Mouse (Mus musculus): ENCODE results near the gene Cnpy2.
A peak's percentile ranks its signal among the peaks of the same experiment; 100 is the strongest.

The Cnpy2 gene

GRCm38 (mm10) chr10:128368402-128369217, 46.4 kb downstream of the Cnpy2 start, which contains the start of gene Coq10a:
Gene Coq10a, minus strand, starts transcription at chr10:128368997.
- peak; percentile 89 for DNase-seq (ENCODE audit: low spot score)

DNA sequence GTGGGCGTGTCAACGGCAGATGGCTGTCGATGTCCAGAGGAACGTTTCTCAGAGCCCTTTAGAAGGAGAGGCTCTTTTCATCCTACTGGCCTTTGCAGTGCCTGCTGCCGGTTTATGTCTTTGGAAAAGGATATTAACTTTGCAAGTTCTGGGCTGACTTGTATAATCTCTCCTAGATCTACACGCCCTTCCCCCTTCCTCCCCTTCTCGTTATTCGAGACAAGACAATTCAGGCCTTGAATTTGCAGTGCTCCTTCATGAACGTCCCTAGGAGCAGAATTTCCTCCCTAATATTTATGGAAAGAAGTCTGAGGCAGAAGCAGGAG, 46.9 kb downstream of the Cnpy2 start:
- DNase-seq (ENCODE audit: low spot score) = no peak

DNA sequence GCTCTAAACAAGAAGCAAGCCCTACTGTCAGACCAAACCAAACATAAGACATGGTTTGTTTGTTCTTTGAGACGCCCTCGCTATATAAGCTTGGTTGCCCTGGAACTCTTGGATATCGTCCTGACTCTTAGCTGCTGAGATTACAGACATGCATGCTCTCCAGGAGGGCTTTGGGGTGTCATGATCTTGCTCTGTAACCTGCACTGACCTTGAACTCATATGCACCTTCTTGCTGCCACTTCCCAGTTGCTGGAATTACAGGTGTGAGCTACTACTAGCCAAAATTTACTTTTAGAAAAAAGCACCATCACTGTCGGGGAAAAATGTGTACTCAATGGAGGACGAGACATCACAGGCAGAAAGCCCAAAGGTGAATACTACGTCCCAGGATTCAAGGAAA, 47.3 kb downstream of the Cnpy2 start:
- DNase-seq (ENCODE audit: low spot score) = no peak

DNA sequence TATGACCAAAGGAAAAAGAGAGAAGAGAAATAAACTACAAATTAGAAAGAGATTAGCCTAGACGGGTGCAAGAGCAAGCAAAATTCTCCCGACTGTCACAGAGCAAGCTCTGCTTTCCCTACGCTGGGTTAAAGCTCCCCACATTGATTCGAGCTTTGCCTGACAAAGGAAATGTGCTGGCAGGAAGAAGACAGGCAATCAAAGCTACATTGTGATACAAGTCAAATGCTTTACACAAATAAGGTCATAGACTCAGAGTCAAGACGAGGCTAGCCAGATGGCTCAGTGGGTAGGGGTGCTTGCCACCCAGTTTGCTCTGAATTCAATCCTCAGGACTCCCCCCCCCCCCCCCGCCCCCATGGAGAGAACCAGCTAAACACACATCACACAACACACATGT, 47.8 kb downstream of the Cnpy2 start:
- no peak for DNase-seq (ENCODE audit: low spot score)

DNA sequence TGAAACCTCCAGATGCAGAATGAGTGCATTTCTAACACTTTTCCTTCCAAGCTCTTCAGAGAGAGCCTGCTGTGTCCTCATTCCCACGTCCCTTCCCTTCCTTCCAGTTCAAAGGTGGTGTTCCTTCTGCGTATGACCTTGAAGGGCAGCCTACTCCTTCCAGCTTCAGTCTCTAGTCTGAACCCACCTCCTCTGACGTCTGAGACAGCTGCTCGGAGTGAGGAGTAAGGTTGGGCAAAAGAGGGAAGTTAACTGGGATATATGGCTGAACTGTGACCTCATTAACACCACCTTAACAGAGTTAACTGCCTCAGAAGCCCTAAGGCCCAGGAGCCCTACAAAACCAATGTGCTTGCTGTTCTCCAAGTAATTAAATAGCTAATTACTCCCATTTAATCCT, 48.3 kb downstream of the Cnpy2 start:
- no peak for DNase-seq (ENCODE audit: low spot score)

DNA sequence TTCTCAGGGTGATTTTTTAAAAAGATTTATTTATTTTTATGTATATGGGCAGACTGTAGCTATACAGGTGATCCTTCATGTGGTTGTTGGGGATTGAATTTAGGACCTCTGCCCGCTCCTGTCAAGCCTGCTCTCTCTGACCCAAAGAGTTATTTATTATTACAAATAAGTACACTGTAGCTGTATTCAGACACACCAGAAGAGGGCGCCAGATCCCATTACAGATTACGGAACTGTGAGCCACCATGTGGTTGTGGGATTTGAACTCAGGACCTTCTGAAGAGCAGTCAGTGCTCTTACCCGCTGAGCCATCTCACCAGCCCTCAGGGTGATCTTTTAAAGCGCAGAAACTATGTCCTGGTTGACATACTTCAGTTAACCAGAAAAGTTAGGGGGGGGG, 49.9 kb downstream of the Cnpy2 start:
- no peak for DNase-seq (ENCODE audit: low spot score)

GRCm38 (mm10) chr10:128372989-128373748, 50.9 kb downstream of the Cnpy2 start:
- no peak for DNase-seq (ENCODE audit: low spot score)

DNA sequence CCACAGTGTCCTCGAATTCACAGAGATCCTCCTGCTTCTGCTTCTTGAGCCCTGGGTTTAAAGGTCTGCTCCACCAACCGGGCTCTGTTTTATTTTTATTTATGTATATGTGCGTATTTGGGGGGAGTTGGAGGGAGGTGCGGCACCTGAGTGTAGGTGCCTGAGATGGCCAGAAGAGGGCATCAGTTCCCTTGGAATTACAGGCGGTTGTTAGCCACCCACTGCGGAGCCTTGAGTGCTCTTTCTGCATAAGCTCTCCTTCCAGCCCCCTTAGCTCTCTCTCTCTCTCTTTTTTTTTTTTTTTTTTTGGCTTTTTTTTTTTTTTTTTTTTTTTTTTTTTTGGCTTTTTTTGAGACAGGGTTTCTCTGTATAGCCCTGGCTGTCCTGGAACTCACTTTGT, 52.1 kb downstream of the Cnpy2 start:
- no peak for DNase-seq (ENCODE audit: low spot score)

- DNase-seq (ENCODE audit: low spot score) = no peak
Observed at GRCm38 (mm10) chr10:128376099-128376454, 53.8 kb downstream of the Cnpy2 start.

- DNase-seq (ENCODE audit: low spot score) = peak; percentile 92
Observed at GRCm38 (mm10) chr10:128376455-128377211, 54.4 kb downstream of the Cnpy2 start, which contains the start of gene Ankrd52. Gene Ankrd52, plus strand, starts transcription at chr10:128377115.
